Mouse (Mus musculus): Measurements from ENCODE around the gene Acad9.

GRCm38 (mm10) chr3:36064592-36065061 is 1.2 kb upstream of the Acad9 start:
- TF ChIP-seq CTCF (IDR thresholded peaks at IDR 0.05; ENCODE audit: low read depth) (no peak), EP300 (optimal IDR thresholded peaks at IDR 0.05) (no peak)
